Mouse (Mus musculus): ENCODE results near the gene Ikzf1. TPM values are rescaled to one million over a fixed set of nuclear protein-coding genes. Genes with fewer than 3 reads are reported as not detected.

Ikzf1 gene
- polyA plus RNA-seq, 1 experiment: 645 TPM

GRCm38 (mm10) chr11:11660651-11661050 lies 24.2 kb upstream of the Ikzf1 start:
- WGBS: 33% methylated on average over 4 of the region's 4 CpGs
- Histone ChIP-seq H3K4me3 (ENCODE audit: control insufficient read depth, insufficient read depth, low read length) (no peak overlapping the region), H3K4me1 (replicated peaks; ENCODE audit: control insufficient read depth, insufficient read depth, low read length) (peaks cover 38% of the 10 kb centered on the region), H3K27ac (ENCODE audit: control insufficient read depth, insufficient read depth, low read length) (no peak overlapping the region), H3K27me3 (ENCODE audit: control insufficient read depth, insufficient read depth, low read length) (no peaks in the 10 kb centered on the region), H3K36me3 (ENCODE audit: control insufficient read depth, insufficient read depth, low read length) (no peaks in the 10 kb centered on the region)
- TF ChIP-seq CTCF (IDR thresholded peaks at IDR 0.05; ENCODE audit: borderline replicate concordance, control insufficient read depth, extremely low read depth, insufficient read depth, low read length, poor library complexity) (no peak), POLR2A (IDR thresholded peaks at IDR 0.05; ENCODE audit: control insufficient read depth, extremely low read depth, insufficient read depth, low read length, poor library complexity) (no peak)
- DNase-seq: no peak

GRCm38 (mm10) chr11:11667254-11667921 lies 17.4 kb upstream of the Ikzf1 start:
- no peaks in the 10 kb centered on the region for H3K36me3 ChIP-seq (ENCODE audit: control insufficient read depth, insufficient read depth, low read length)
- no peaks in the 10 kb centered on the region for H3K27me3 ChIP-seq (ENCODE audit: control insufficient read depth, insufficient read depth, low read length)
- no peak overlapping the region for H3K4me3 ChIP-seq (ENCODE audit: control insufficient read depth, insufficient read depth, low read length)
- no peak for DNase-seq
- TF ChIP-seq CTCF (IDR thresholded peaks at IDR 0.05; ENCODE audit: borderline replicate concordance, control insufficient read depth, extremely low read depth, insufficient read depth, low read length, poor library complexity): no peak
- no peak for TF ChIP-seq POLR2A (IDR thresholded peaks at IDR 0.05; ENCODE audit: control insufficient read depth, extremely low read depth, insufficient read depth, low read length, poor library complexity)
- peak overlapping the region; percentile 89 for H3K27ac ChIP-seq (ENCODE audit: control insufficient read depth, insufficient read depth, low read length)
- peaks cover 31% of the 10 kb centered on the region for H3K4me1 ChIP-seq (replicated peaks; ENCODE audit: control insufficient read depth, insufficient read depth, low read length)
- 7% methylated on average over 4 of the region's 4 CpGs for WGBS

- peak; percentile 59 for DNase-seq
- H3K27ac ChIP-seq (ENCODE audit: control insufficient read depth, insufficient read depth, low read length): peak overlapping the region; percentile 89
Measured at GRCm38 (mm10) chr11:11667922-11668290, 16.9 kb upstream of the Ikzf1 start.

GRCm38 (mm10) chr11:11672974-11673373 lies 11.8 kb upstream of the Ikzf1 start:
- H3K4me1 ChIP-seq (replicated peaks; ENCODE audit: control insufficient read depth, insufficient read depth, low read length): peaks cover 20% of the 10 kb centered on the region
- TF ChIP-seq POLR2A (IDR thresholded peaks at IDR 0.05; ENCODE audit: control insufficient read depth, extremely low read depth, insufficient read depth, low read length, poor library complexity) (no peak), CTCF (IDR thresholded peaks at IDR 0.05; ENCODE audit: borderline replicate concordance, control insufficient read depth, extremely low read depth, insufficient read depth, low read length, poor library complexity) (no peak)
- H3K27ac ChIP-seq (ENCODE audit: control insufficient read depth, insufficient read depth, low read length): no peak overlapping the region
- H3K4me3 ChIP-seq (ENCODE audit: control insufficient read depth, insufficient read depth, low read length): no peak overlapping the region
- no peaks in the 10 kb centered on the region for H3K36me3 ChIP-seq (ENCODE audit: control insufficient read depth, insufficient read depth, low read length)
- no peak for DNase-seq
- H3K27me3 ChIP-seq (ENCODE audit: control insufficient read depth, insufficient read depth, low read length): no peaks in the 10 kb centered on the region
- WGBS: 97% methylated on average over 4 of the region's 4 CpGs

More at GRCm38 (mm10) chr11:11667922-11668290, 16.9 kb upstream of the Ikzf1 start:
- H3K4me1 ChIP-seq (replicated peaks; ENCODE audit: control insufficient read depth, insufficient read depth, low read length): peaks cover 31% of the 10 kb centered on the region
- no peaks in the 10 kb centered on the region for H3K27me3 ChIP-seq (ENCODE audit: control insufficient read depth, insufficient read depth, low read length)
- H3K4me3 ChIP-seq (ENCODE audit: control insufficient read depth, insufficient read depth, low read length): no peak overlapping the region
- TF ChIP-seq POLR2A (IDR thresholded peaks at IDR 0.05; ENCODE audit: control insufficient read depth, extremely low read depth, insufficient read depth, low read length, poor library complexity): no peak
- no peak for TF ChIP-seq CTCF (IDR thresholded peaks at IDR 0.05; ENCODE audit: borderline replicate concordance, control insufficient read depth, extremely low read depth, insufficient read depth, low read length, poor library complexity)
- WGBS: 8% methylated on average over 3 of the region's 3 CpGs
- no peaks in the 10 kb centered on the region for H3K36me3 ChIP-seq (ENCODE audit: control insufficient read depth, insufficient read depth, low read length)

GRCm38 (mm10) chr11:11675063-11675462 lies 9.7 kb upstream of the Ikzf1 start:
- Histone ChIP-seq H3K4me1 (replicated peaks; ENCODE audit: control insufficient read depth, insufficient read depth, low read length) (peaks cover 12% of the 10 kb centered on the region), H3K27ac (ENCODE audit: control insufficient read depth, insufficient read depth, low read length) (no peak overlapping the region), H3K36me3 (ENCODE audit: control insufficient read depth, insufficient read depth, low read length) (no peaks in the 10 kb centered on the region), H3K27me3 (ENCODE audit: control insufficient read depth, insufficient read depth, low read length) (no peaks in the 10 kb centered on the region), H3K4me3 (ENCODE audit: control insufficient read depth, insufficient read depth, low read length) (no peak overlapping the region)
- TF ChIP-seq POLR2A (IDR thresholded peaks at IDR 0.05; ENCODE audit: control insufficient read depth, extremely low read depth, insufficient read depth, low read length, poor library complexity) (no peak), CTCF (IDR thresholded peaks at IDR 0.05; ENCODE audit: borderline replicate concordance, control insufficient read depth, extremely low read depth, insufficient read depth, low read length, poor library complexity) (no peak)
- DNase-seq: no peak

GRCm38 (mm10) chr11:11676068-11676741 lies 8.6 kb upstream of the Ikzf1 start:
- H3K27ac ChIP-seq (ENCODE audit: control insufficient read depth, insufficient read depth, low read length): no peak overlapping the region
- H3K27me3 ChIP-seq (ENCODE audit: control insufficient read depth, insufficient read depth, low read length): no peaks in the 10 kb centered on the region
- H3K4me3 ChIP-seq (ENCODE audit: control insufficient read depth, insufficient read depth, low read length): no peak overlapping the region
- no peaks in the 10 kb centered on the region for H3K36me3 ChIP-seq (ENCODE audit: control insufficient read depth, insufficient read depth, low read length)
- 93% methylated on average over 9 of the region's 9 CpGs for WGBS
- DNase-seq: no peak
- H3K4me1 ChIP-seq (replicated peaks; ENCODE audit: control insufficient read depth, insufficient read depth, low read length): peaks cover 13% of the 10 kb centered on the region
- TF ChIP-seq CTCF (IDR thresholded peaks at IDR 0.05; ENCODE audit: borderline replicate concordance, control insufficient read depth, extremely low read depth, insufficient read depth, low read length, poor library complexity) (no peak), POLR2A (IDR thresholded peaks at IDR 0.05; ENCODE audit: control insufficient read depth, extremely low read depth, insufficient read depth, low read length, poor library complexity) (no peak)
